Mouse (Mus musculus) kidney, embryonic 16.5 days (tissue): ENCODE measurements around the gene Arhgap24. TPM values are rescaled to one million over a fixed set of nuclear protein-coding genes. Genes with fewer than 3 reads are reported as not detected.

Experiments used
- ATAC-seq: fragments of 200-750 bp; cut with Nextera tagmentation; 2 replicates; pipeline ENCODE4 v1.8.0; 2017; ENCODE audit warnings: moderate TSS enrichment; ENCODE audit not compliant: low FRiP score, low TSS enrichment
- H3K27ac ChIP-seq: fragments of 300-500 bp; sonication (generic); 2 replicates; pipeline ENCODE4 v1.5.1; 2014; ENCODE audit warnings: low read length
- H3K27me3 ChIP-seq: fragments of 300-500 bp; sonication (generic); 2 replicates; pipeline ENCODE4 v1.6.1; 2014; ENCODE audit warnings: low read length, control low read depth, mixed read lengths; ENCODE audit not compliant: insufficient read depth
- H3K36me3 ChIP-seq: fragments of 300-500 bp; sonication (generic); 2 replicates; pipeline ENCODE4 v1.6.1; 2014; ENCODE audit warnings: low read length, control low read depth, mixed read lengths; ENCODE audit not compliant: insufficient read depth
- H3K4me1 ChIP-seq: fragments of 300-500 bp; sonication (generic); 2 replicates; pipeline ENCODE4 v1.6.1; 2014; ENCODE audit warnings: low read length, control low read depth, mixed read lengths; ENCODE audit not compliant: insufficient read depth
- H3K4me2 ChIP-seq: fragments of 300-500 bp; sonication (generic); replicated peaks from 2 replicates; pipeline ENCODE4 v1.6.1; 2014; ENCODE audit warnings: low read depth, low read length
- H3K4me3 ChIP-seq: fragments of 300-500 bp; sonication (generic); 2 replicates; pipeline ENCODE4 v1.5.1; 2014; ENCODE audit warnings: mild to moderate bottlenecking, low read length
- H3K9ac ChIP-seq: fragments of 300-500 bp; sonication (generic); replicated peaks from 2 replicates; pipeline ENCODE4 v1.6.1; 2014; ENCODE audit warnings: low read length
- H3K9me3 ChIP-seq: fragments of 300-500 bp; sonication (generic); 2 replicates; pipeline ENCODE4 v1.6.1; 2016; ENCODE audit warnings: low read length, control low read depth
- WGBS: fragments of 180-500 bp; shearing (Covaris S2); extraction: QIAGEN DNeasy Blood & Tissue Kit; methylation state at CpG from one replicate; pipeline ENCODE4 v1.1.7; 2014; 5-methylcytosine and 5-hydroxymethylcytosine counted together
- polyA plus RNA-seq: library from polyadenylated mRNA; unstranded; fragments of >200 nt; fragmentation: Nextera tagmentation; extraction: Ambion mirVana; gene quantifications from 2 replicates; pipeline ENCODE4 v1.2.1, GENCODE M21; 2015

Gene Arhgap24
- polyA plus RNA-seq, 1 experiment from 2014 or later: 104 TPM

GRCm38 (mm10) chr5:102560270-102560669 is 79.1 kb downstream of the Arhgap24 start:
- H3K9me3 ChIP-seq: no peaks in the 10 kb centered on the region
- no peak overlapping the region for H3K9ac ChIP-seq
- H3K36me3 ChIP-seq: no peaks in the 10 kb centered on the region
- H3K27ac ChIP-seq: no peak overlapping the region
- H3K27me3 ChIP-seq: no peaks in the 10 kb centered on the region
- no peak for ATAC-seq
- H3K4me3 ChIP-seq: no peak overlapping the region
- H3K4me2 ChIP-seq: no peak overlapping the region
- 69% methylated on average over 6 of the region's 6 CpGs for WGBS
- no peaks in the 10 kb centered on the region for H3K4me1 ChIP-seq

DNA sequence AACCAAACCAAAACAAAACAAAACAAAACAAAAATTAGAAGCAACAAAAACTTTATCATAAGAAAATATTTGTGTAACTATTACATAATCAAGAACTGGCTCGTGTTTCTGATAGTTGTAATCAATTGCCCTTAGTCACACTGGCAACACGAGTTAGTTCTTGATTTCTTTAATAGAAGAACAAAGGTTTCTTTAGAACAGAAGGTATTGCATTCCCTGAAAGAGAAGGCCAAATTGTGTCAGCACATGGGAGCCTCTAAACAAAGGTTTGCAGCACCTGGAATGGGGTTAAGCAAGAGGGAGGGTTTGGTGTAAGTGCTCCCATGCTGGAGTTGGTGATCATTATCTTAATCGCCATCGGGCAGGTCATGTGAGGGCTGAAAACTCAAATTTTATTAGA is 82.8 kb downstream of the Arhgap24 start:
- no peaks in the 10 kb centered on the region for H3K36me3 ChIP-seq
- no peak for ATAC-seq
- no peaks in the 10 kb centered on the region for H3K4me1 ChIP-seq
- H3K4me3 ChIP-seq: no peak overlapping the region
- H3K9ac ChIP-seq: no peak overlapping the region
- 69% methylated on average over 4 of the region's 4 CpGs for WGBS
- H3K4me2 ChIP-seq: no peak overlapping the region
- no peak overlapping the region for H3K27ac ChIP-seq
- no peaks in the 10 kb centered on the region for H3K9me3 ChIP-seq
- no peaks in the 10 kb centered on the region for H3K27me3 ChIP-seq

- Histone ChIP-seq H3K9ac (no peak overlapping the region), H3K9me3 (no peaks in the 10 kb centered on the region), H3K36me3 (no peaks in the 10 kb centered on the region), H3K4me1 (no peaks in the 10 kb centered on the region), H3K4me2 (no peak overlapping the region), H3K27ac (no peak overlapping the region), H3K4me3 (no peak overlapping the region), H3K27me3 (no peaks in the 10 kb centered on the region)
- 76% methylated on average over 5 of the region's 5 CpGs for WGBS
- no peak for ATAC-seq
Measured at GRCm38 (mm10) chr5:102568764-102569163, 87.6 kb downstream of the Arhgap24 start.

GRCm38 (mm10) chr5:102571445-102571844 is 90.3 kb downstream of the Arhgap24 start:
- ATAC-seq: no peak
- no peaks in the 10 kb centered on the region for H3K9me3 ChIP-seq
- WGBS: 86% methylated on average over 2 of the region's 2 CpGs
- no peak overlapping the region for H3K4me2 ChIP-seq
- H3K27ac ChIP-seq: no peak overlapping the region
- H3K36me3 ChIP-seq: no peaks in the 10 kb centered on the region
- no peak overlapping the region for H3K4me3 ChIP-seq
- no peaks in the 10 kb centered on the region for H3K27me3 ChIP-seq
- no peak overlapping the region for H3K9ac ChIP-seq
- H3K4me1 ChIP-seq: no peaks in the 10 kb centered on the region

- Histone ChIP-seq H3K4me2 (no peak overlapping the region), H3K36me3 (no peaks in the 10 kb centered on the region), H3K9me3 (no peaks in the 10 kb centered on the region), H3K4me3 (no peak overlapping the region), H3K27me3 (no peaks in the 10 kb centered on the region), H3K9ac (no peak overlapping the region), H3K4me1 (no peaks in the 10 kb centered on the region), H3K27ac (no peak overlapping the region)
- WGBS: 89% methylated on average over 3 of the region's 3 CpGs
- no peak for ATAC-seq
Measured at GRCm38 (mm10) chr5:102576750-102577149, 95.6 kb downstream of the Arhgap24 start.

DNA sequence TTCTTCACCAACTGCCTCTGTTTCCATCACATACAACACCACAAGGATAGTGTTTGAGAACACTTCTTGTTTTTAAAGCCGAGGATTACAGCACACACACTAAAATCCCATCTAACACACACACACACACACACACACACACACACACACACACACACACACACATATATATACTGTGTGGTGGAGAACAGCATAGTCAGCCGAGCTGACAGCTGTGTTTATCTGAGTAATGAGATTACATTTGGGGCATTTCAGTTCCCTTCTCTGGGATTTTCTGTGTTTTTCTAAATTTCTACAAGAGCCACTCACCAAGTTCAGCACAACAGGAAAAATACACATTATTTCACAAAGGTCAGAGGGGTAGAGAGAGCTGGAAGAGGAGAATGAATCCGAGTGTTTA is 96.5 kb downstream of the Arhgap24 start:
- no peak overlapping the region for H3K4me3 ChIP-seq
- WGBS: 47% methylated on average over 3 of the region's 3 CpGs
- no peaks in the 10 kb centered on the region for H3K9me3 ChIP-seq
- H3K36me3 ChIP-seq: no peaks in the 10 kb centered on the region
- ATAC-seq: peak; percentile 49; the same call in 1 of the 2 replicates
- H3K27ac ChIP-seq: no peak overlapping the region
- H3K4me2 ChIP-seq: no peak overlapping the region
- H3K27me3 ChIP-seq: no peaks in the 10 kb centered on the region
- no peak overlapping the region for H3K9ac ChIP-seq
- H3K4me1 ChIP-seq: no peaks in the 10 kb centered on the region

GRCm38 (mm10) chr5:102578431-102578830 is 97.2 kb downstream of the Arhgap24 start:
- no peaks in the 10 kb centered on the region for H3K4me1 ChIP-seq
- H3K4me2 ChIP-seq: no peak overlapping the region
- no peak for ATAC-seq
- no peaks in the 10 kb centered on the region for H3K36me3 ChIP-seq
- H3K4me3 ChIP-seq: no peak overlapping the region
- no peaks in the 10 kb centered on the region for H3K9me3 ChIP-seq
- no peaks in the 10 kb centered on the region for H3K27me3 ChIP-seq
- no peak overlapping the region for H3K9ac ChIP-seq
- H3K27ac ChIP-seq: no peak overlapping the region
- 65% methylated on average over 8 of the region's 8 CpGs for WGBS

- Histone ChIP-seq H3K9me3 (peaks cover 4% of the 10 kb centered on the region; the same call in 1 of the 2 replicates), H3K27me3 (no peaks in the 10 kb centered on the region), H3K36me3 (no peaks in the 10 kb centered on the region), H3K4me1 (no peaks in the 10 kb centered on the region), H3K4me2 (no peak overlapping the region), H3K4me3 (no peak overlapping the region), H3K9ac (no peak overlapping the region), H3K27ac (no peak overlapping the region)
- ATAC-seq: no peak
- WGBS: 39% methylated on average over 6 of the region's 6 CpGs
Measured at GRCm38 (mm10) chr5:102582864-102583410, 101.7 kb downstream of the Arhgap24 start.

DNA sequence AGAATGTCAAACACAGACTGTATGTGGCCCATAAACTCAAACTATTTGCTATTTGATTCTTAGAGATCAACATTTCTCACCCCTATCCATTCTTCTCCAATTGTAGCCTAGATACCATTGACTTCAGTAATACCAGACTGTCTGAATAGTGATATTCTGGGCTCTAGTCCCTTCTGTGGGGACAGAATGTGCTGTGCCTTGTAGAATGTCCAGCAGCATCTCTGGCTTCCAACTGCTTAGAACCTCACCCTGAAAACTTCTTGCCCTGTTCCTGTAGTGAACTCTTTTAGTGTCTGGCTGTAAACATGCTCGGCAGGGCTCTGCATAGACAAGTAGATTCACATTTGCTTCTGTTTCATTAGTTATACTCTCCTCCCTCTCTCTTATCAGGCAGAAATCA is 110.2 kb downstream of the Arhgap24 start:
- Histone ChIP-seq H3K27ac (no peak overlapping the region), H3K27me3 (no peaks in the 10 kb centered on the region), H3K4me2 (no peak overlapping the region), H3K9me3 (0 out of 2 replicates have a peak, but pooled peaks cover under 1% of the 10 kb centered on the region), H3K9ac (no peak overlapping the region), H3K4me1 (no peaks in the 10 kb centered on the region), H3K4me3 (no peak overlapping the region), H3K36me3 (no peaks in the 10 kb centered on the region)
- 64% methylated on average over 1 of the region's 1 CpGs for WGBS
- ATAC-seq: no peak

DNA sequence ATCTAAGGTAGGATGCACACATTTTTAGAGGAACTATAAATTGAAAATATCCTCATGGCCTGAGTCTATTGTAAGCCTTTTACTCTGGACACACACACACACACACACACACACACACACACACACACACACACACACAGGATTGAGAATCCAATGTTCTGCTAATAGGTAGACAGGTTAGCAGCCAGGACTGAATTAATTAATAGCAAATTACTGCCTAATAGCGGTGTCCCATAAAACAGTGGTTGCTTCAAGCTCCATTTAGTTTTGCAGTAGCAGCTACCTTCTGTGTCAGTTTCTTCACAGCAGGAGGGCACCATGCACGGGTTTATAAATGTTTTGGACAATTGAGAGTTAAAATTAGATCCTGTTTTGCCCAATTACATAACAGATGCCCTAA is 111.9 kb downstream of the Arhgap24 start:
- Histone ChIP-seq H3K9ac (no peak overlapping the region), H3K27me3 (no peaks in the 10 kb centered on the region), H3K4me2 (no peak overlapping the region), H3K36me3 (no peaks in the 10 kb centered on the region), H3K27ac (no peak overlapping the region), H3K9me3 (no peaks in the 10 kb centered on the region), H3K4me1 (no peaks in the 10 kb centered on the region), H3K4me3 (no peak overlapping the region)
- ATAC-seq: no peak
- WGBS: 40% methylated on average over 2 of the region's 2 CpGs
